Mouse (Mus musculus) hematopoietic multipotent progenitor cell, adult 10-12 weeks (in vitro differentiated cells): Measurements from ENCODE around the gene Gca. TPM values are rescaled to one million over a fixed set of nuclear protein-coding genes. Genes with fewer than 3 reads are reported as not detected.

Experiments used
- polyA plus RNA-seq: library from polyadenylated mRNA; stranded (reverse); fragments of >175 nt; gene quantifications from 2 replicates; pipeline ENCODE4 v1.2.3, GENCODE M21; 2012; ENCODE audit warnings: low replicate concordance

Gca gene
- 0.17 and 0.44 TPM in 2 replicates for polyA plus RNA-seq

DNA sequence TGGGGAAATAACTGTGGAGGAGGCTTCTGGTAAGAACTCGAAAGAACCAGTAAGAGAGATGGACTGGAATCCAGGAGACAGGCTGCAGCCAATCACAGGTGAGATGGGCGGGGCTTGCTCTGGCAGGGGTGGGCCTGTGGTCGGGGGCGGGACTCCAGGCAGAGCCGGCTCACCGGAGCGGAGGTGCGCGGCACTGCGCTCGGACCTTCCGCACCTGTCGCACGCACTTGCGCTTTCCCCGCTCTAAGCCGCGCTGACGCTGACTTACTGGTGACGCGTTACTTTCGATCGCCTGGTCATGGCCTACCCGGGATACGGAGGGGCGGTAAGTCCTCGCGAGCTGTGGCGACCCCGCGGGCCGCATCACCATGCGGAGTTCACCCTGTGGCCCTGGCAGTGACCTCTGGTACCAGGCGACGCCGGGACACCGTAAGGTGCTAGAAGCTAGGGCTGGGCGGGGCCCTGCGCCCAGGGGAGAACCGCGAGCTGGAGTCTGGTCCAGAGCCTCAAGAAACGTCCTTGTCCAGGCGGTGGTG is at the start of gene Gca:
TSS of gene Gca (plus strand) at position 151 of the 536 bp plus-strand sequence.

DNA sequence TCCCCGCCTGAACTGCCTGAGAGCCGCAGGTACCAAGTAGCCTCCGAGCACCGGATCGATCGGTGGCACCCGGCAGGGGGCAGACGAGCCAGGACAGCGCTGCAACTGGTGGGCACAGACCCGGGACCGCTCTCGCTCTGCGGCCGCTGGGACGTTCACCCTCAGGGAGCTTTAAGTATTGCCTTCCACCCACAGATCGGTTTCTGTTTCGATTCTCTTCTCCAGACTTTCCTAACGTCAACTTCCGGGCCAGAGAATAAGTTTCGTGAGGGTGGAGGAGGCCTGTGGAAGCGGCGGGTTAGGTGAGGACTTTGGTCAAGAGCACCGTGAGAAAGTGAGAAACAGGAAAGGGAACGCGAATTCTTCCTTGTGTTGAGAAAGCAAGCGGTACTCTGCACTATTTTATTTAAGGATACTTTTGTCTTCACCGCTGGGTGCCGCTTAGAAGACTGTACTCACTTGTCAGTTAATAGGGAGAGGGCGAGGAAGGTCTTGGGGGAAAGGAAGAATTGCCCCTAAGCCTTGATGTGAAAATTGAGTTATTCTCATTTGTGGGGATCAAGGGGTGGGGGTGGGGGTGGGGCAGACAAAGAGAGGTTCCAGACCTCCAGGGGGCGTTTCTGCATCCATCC is 18.0 kb upstream of the Gca start, which contains the start of gene Ifih1:
TSS of gene Ifih1 (minus strand) at position 242 of the 632 bp plus-strand sequence.

Other genes starting within 250 kb of the Gca start
- gene Gcg, start 180.6 kb upstream of the Gca start, polyA plus RNA-seq = not detected in 2 replicates
- gene Fap, start 90.2 kb upstream of the Gca start, polyA plus RNA-seq = not detected in 2 replicates
- 5.8 and 11.0 TPM in 2 replicates for gene Ifih1, start 18.0 kb upstream of the Gca start, polyA plus RNA-seq